Mouse (Mus musculus) lung, postnatal 0 days (tissue): ENCODE measurements at regions not wholly inside any gene's neighbourhood (a gene's known extent, or its start where the extent isn't known, plus 50 kb on each side); places are given as distances from the start of the nearest gene placed in this dataset.

Source experiments
- CTCF ChIP-seq: IDR thresholded peaks from 2 replicates; pipeline ENCODE4 v1.5.1; 2016; ENCODE audit warnings: antibody characterized with exemption, mild to moderate bottlenecking
- EP300 ChIP-seq: IDR thresholded peaks from 2 replicates; pipeline ENCODE4 v1.6.1; 2016; ENCODE audit warnings: antibody characterized with exemption, mild to moderate bottlenecking, control low read depth

DNA sequence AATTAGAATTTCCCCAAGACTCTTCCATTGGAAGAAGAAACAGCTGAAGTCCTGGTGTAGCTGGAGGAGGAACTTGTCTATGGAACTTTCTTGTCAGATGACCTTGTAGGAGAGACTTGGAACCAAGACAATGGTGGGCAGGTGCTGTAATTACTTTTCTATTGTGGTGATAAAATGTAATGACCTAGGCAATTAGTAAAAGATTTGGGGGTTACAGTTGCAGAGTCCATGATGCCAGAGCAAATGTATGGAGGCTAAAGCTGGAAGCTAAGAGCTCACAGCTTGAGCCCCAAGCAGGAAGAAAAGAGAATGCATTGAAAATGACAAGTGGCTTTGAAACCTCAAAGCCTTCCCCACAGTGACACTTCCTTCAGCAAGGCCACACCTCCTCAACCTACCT, 208.6 kb upstream of the Glra1 start:
- TF ChIP-seq CTCF: no peak
- no peak for TF ChIP-seq EP300
